Mouse (Mus musculus): Measurements from ENCODE around the gene Pde6g.

Pde6g gene

GRCm38 (mm10) chr11:120467051-120467735 is 13.9 kb upstream of the Pde6g start, which contains the start of gene Arl16:
TSS of gene Arl16 (minus strand) at chr11:120467607.
- DNase-seq (ENCODE audit: low spot score in 2 of 2) = peak; percentile 94 to 96

DNA sequence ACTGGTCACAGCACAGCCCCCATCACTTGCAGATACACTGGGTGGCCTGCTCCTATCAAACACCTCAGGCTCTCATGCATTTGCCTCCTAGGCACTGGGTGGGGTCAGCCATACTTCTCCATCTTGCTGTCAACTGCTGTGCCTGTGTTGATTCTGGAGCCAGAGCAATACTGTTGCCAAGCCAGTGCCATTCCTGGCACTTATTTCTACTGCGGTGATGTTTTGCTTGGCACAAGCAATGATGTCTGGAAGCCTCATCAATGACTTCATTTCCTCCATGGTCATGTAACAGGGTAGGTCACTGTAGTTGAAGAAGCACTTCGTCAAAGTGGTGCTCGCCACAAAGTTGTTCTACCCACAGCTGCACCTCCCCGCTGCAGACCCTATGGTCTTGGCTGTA is 12.2 kb upstream of the Pde6g start:
- no peak for DNase-seq (ENCODE audit: low spot score in 2 of 2)

- no peak for DNase-seq (ENCODE audit: low spot score in 2 of 2)
Measured at GRCm38 (mm10) chr11:120464365-120464764, 11.1 kb upstream of the Pde6g start.

GRCm38 (mm10) chr11:120463536-120463935 is 10.2 kb upstream of the Pde6g start:
- DNase-seq (ENCODE audit: low spot score in 2 of 2) = no peak

DNA sequence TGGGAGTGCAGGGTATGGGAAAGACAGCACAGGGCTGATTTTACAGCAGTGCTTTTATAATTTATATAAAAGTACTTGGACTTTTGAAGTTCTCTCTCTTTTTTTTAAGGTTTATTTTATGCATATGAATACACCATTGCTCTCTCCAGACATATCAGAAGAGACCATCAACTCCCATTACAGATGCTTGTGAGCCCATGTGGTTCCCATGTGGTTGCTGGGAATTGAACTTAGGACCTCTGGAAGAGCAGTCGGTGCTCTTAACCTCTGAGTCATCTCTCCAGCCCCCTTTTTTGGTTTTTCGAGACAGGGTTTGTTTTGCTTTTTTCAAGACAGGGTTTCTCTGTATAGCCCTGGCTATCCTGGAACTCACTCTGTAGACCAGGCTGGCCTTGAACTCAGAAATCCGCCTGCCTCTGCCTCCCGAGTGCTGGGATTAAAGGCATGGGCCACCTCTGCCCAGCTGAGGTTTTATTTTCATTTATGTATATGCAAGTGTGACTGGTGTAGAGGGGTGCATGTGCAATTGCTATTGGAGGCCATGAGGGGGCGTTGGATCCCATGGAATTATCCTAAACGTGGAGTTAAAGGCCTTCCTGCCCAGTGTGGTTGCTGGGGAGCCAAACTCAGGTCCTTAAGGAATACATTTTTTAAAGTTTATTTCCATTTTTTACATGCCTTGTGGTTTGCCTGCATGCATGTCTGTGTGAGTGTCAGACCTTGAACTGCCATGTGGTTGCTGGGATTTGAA is 5.7 kb upstream of the Pde6g start:
- DNase-seq (ENCODE audit: low spot score in 2 of 2) = no peak

GRCm38 (mm10) chr11:120457772-120458751 is 4.8 kb upstream of the Pde6g start, which contains the start of the genes Oxld1 and Ccdc137:
TSS of gene Oxld1 (minus strand) at chr11:120458068.
TSS of gene Ccdc137 (plus strand) at chr11:120458115.
- DNase-seq (ENCODE audit: low spot score in 2 of 2) = peak; percentile 59 to 75

- no peak for DNase-seq (ENCODE audit: low spot score in 2 of 2)
Measured at GRCm38 (mm10) chr11:120457370-120457769, 4.1 kb upstream of the Pde6g start.

DNA sequence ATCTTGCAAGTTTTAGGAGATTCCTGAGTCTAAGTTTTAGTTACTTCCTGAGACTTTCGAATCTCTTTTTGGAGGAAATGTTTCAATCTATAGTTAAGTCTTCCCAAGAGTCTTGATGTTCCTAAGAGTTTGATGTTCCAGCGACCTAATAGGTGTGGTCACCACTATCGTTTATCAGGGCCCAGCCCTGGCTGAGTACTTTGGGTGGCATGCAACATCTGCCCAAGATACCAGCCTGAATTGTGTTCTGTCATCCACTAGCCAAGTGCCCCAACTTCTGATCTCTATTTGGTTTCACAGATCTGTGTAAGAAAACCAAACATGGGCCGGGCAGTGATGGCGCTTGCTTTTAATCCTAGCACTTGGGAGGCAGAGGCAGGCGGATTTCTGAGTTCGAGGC is 2.1 kb upstream of the Pde6g start:
- DNase-seq (ENCODE audit: low spot score in 2 of 2) = no peak

- DNase-seq (ENCODE audit: low spot score in 2 of 2) = no peak
Measured at GRCm38 (mm10) chr11:120454965-120455364, 1.7 kb upstream of the Pde6g start.

DNA sequence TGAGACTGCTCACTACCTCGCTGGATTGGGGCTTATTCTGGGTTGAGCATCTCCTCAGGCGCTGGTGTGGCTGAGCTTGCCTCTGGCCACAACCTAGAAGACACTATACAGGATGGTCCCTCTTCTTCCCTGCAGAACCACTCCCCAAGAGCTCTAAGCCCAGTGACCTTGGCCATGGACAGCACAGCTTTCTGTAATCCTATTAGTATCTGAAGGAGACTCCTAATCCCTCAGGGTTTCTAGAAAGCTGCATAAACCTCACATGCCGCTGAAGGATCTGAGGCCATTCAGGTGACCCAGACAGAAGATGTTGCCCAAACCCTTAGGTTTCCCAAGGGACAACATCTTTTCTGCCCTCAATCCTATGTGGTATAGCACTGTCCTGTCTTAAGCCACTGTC is 1.1 kb downstream of the Pde6g start:
- DNase-seq (ENCODE audit: low spot score in 2 of 2) = no peak

GRCm38 (mm10) chr11:120447179-120447578 is 6.1 kb downstream of the Pde6g start:
- DNase-seq (ENCODE audit: low spot score in 2 of 2) = no peak

- no peak for DNase-seq (ENCODE audit: low spot score in 2 of 2)
Measured at GRCm38 (mm10) chr11:120445475-120445874, 7.8 kb downstream of the Pde6g start.

- no peak for DNase-seq (ENCODE audit: low spot score in 2 of 2)
Measured at GRCm38 (mm10) chr11:120444106-120444505, 9.2 kb downstream of the Pde6g start.

DNA sequence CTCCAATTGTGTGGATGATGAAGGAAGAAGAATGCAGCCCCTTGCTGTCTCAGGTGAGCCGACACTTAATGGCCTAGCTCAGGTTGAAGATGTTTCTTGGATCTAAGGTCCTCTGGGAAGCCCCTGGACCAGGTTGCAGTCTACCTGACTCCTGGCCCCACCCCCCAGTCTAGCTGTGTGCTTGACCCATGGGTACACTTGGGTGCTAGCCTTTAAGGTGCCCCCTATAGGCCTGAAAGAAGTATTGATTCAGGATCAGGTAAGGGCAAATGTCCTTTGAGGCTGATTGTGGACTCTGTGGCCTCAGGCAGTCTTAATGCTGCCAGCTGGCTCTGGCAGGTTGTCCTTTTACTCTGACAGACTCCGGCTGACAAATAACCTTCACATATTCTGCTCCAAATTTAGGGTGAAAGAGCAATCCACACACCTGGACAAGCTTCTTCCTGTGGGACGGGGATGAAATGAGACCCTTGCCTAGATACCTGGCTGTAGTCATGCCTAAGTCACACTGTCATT is 10.5 kb downstream of the Pde6g start:
- no peak for DNase-seq (ENCODE audit: low spot score in 2 of 2)

GRCm38 (mm10) chr11:120442344-120442743 is 11.0 kb downstream of the Pde6g start, which contains the start of gene Tspan10:
TSS of gene Tspan10 (plus strand) at chr11:120442644.
- DNase-seq (ENCODE audit: low spot score in 2 of 2) = no peak

DNA sequence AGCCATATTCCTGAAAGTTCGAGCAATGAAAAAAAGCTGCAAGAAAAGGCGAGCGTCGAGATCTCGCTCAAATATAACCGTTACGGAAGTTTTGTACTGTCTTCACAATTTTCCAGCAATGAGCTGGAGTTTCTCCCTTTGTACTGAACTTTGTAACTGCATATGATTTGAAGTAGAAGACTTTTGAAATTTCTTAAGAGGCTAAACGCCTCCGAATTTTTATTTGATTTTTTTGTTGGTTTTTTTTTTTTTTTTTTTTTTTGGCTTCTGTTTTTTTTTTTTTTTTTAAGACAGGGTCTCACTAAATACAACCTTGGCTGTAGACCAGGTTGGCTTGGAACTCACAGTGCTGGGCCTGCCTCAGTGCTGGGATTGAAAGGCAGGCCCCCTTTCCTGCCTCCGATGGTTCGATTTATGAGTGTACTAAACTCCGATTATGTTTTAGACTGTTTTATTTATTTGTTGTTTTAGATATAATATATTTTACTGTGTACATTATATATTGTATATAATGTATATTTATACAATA is 15.4 kb downstream of the Pde6g start:
- DNase-seq (ENCODE audit: low spot score in 2 of 2) = no peak

- DNase-seq (ENCODE audit: low spot score in 2 of 2) = peak; percentile 67 to 73
Measured at GRCm38 (mm10) chr11:120437152-120437856, 16.0 kb downstream of the Pde6g start, which contains the start of gene Nploc4. TSS of gene Nploc4 (minus strand) at chr11:120437708.

DNA sequence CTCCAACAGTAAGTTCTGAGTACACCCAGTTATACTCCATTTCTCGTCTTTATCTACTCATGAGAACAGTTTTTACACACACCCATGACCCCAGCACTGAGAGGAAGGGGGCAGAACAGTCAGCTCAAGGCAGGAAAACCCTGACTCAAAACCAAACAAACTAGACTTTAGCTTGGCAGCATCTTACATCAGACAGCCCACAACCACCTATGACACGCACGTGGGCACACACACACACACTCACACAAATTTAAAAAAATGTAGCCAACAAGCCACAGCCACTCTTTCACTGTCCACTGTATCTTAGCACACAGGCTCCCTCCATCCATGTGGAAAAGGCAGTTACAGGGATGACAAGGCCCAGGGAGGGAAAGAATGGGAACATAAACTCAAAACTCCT is 26.6 kb downstream of the Pde6g start:
- DNase-seq (ENCODE audit: low spot score in 2 of 2) = no peak

GRCm38 (mm10) chr11:120423569-120424295 is 29.6 kb downstream of the Pde6g start:
- DNase-seq (ENCODE audit: low spot score in 2 of 2) = peak; percentile 12 to 17
